Mouse (Mus musculus): ENCODE measurements around the gene Mctp2. TPM values are rescaled to one million over a fixed set of nuclear protein-coding genes. Genes with fewer than 3 reads are reported as not detected.

Gene Mctp2
- polyA plus RNA-seq, 1 experiment, result 3.7 TPM

DNA sequence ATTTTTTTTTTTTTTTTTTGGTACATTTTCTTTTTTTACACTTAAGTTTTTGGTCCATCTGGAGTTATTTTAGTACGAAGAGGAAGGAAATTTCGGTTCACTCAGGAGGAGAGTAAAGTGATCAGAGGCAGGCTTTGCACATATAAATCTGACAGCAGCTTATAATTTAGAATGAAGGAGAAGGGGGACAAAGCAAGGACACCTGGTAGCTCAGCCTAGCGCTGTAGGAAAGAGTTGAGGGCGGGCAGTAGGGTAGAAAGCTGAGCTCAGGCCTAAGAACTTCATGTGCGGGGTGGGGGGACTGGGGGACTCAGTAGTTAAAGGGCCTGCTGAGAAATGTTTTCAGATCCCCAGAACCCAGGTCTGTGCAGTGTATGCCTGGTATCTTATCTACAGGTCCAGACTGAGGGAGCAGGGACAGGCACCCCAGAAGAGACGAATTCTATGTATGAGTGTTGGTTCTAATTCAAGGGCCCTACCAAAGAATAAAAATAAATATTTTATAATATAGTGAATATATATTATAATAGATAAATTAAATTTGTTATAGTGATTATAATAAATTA lies 71.9 kb downstream of the Mctp2 start:
- Histone ChIP-seq H3K4me1 (replicated peaks; ENCODE audit: control insufficient read depth, insufficient read depth, low read length) (no peaks in the 10 kb centered on the region), H3K4me3 (ENCODE audit: control insufficient read depth, insufficient read depth, low read length) (no peak overlapping the region), H3K27ac (ENCODE audit: control insufficient read depth, insufficient read depth, low read length) (no peak overlapping the region), H3K36me3 (ENCODE audit: control insufficient read depth, insufficient read depth, low read length) (no peaks in the 10 kb centered on the region), H3K27me3 (ENCODE audit: control insufficient read depth, insufficient read depth, low read length) (no peaks in the 10 kb centered on the region)
- no peak for DNase-seq
- TF ChIP-seq POLR2A (IDR thresholded peaks at IDR 0.05; ENCODE audit: control insufficient read depth, extremely low read depth, insufficient read depth, low read length, poor library complexity) (no peak), CTCF (IDR thresholded peaks at IDR 0.05; ENCODE audit: borderline replicate concordance, control insufficient read depth, extremely low read depth, insufficient read depth, low read length, poor library complexity) (no peak)
- 83% methylated on average over 6 of the region's 6 CpGs for WGBS

DNA sequence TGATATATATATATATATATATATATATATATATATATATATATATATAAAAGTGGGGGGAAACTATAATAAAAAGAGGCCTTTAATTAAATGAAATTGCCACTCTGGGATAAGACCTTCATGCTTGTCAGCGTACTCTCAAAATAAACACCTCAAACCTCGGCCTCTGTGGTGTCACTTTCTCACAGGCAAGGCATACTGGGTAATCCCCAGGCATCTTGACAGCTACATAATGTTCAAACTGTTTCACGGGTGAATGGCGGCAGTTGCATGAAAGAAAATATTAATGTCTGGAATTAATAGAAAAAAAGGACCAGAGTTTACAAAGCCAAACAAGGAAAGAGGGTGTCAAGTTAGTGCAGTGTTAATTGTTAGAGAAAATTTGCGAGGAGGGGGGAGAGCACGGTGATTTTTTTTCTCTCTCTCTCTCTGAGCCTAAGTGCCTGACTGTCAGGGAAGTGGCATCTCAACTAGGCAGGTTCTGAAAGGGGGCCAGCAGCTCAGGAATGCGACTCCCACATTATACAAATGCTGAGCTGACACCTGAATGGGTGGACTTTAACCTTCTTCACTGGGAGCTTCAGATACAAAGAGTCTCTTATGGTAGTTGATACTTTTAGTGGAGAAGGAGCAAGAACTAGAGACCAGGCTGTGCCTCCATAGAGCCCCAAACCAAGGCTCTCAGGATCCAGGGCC lies 75.1 kb downstream of the Mctp2 start:
- Histone ChIP-seq H3K27ac (ENCODE audit: control insufficient read depth, insufficient read depth, low read length) (no peak overlapping the region), H3K4me1 (replicated peaks; ENCODE audit: control insufficient read depth, insufficient read depth, low read length) (no peaks in the 10 kb centered on the region), H3K27me3 (ENCODE audit: control insufficient read depth, insufficient read depth, low read length) (no peaks in the 10 kb centered on the region), H3K4me3 (ENCODE audit: control insufficient read depth, insufficient read depth, low read length) (no peak overlapping the region), H3K36me3 (ENCODE audit: control insufficient read depth, insufficient read depth, low read length) (no peaks in the 10 kb centered on the region)
- TF ChIP-seq POLR2A (IDR thresholded peaks at IDR 0.05; ENCODE audit: control insufficient read depth, extremely low read depth, insufficient read depth, low read length, poor library complexity), result no peak
- no peak for TF ChIP-seq CTCF (IDR thresholded peaks at IDR 0.05; ENCODE audit: borderline replicate concordance, control insufficient read depth, extremely low read depth, insufficient read depth, low read length, poor library complexity)
- WGBS, result 94% methylated on average over 7 of the region's 7 CpGs
- DNase-seq, result no peak

DNA sequence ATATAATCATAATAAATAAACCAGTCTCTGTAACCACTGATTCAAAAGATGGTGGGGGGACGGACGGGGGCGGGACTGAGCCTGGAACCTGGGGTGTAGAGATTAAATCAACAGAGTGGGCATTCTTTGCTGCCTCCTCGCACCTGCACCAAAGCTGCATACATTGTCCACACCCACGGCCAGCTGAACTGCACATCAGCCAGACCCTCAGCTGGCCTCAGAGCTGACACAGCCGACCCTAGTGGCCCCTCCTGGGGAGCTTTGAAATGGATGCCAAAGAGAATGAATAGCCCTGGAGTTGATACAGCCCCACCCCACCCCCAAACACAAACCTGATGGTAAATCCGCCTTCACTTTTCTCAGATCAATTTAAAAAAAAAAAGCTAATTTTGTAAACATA lies 76.5 kb downstream of the Mctp2 start:
- no peaks in the 10 kb centered on the region for H3K4me1 ChIP-seq (replicated peaks; ENCODE audit: control insufficient read depth, insufficient read depth, low read length)
- no peak overlapping the region for H3K27ac ChIP-seq (ENCODE audit: control insufficient read depth, insufficient read depth, low read length)
- H3K4me3 ChIP-seq (ENCODE audit: control insufficient read depth, insufficient read depth, low read length), result no peak overlapping the region
- no peaks in the 10 kb centered on the region for H3K27me3 ChIP-seq (ENCODE audit: control insufficient read depth, insufficient read depth, low read length)
- DNase-seq, result no peak
- no peak for TF ChIP-seq POLR2A (IDR thresholded peaks at IDR 0.05; ENCODE audit: control insufficient read depth, extremely low read depth, insufficient read depth, low read length, poor library complexity)
- TF ChIP-seq CTCF (IDR thresholded peaks at IDR 0.05; ENCODE audit: borderline replicate concordance, control insufficient read depth, extremely low read depth, insufficient read depth, low read length, poor library complexity), result no peak
- WGBS, result 90% methylated on average over 7 of the region's 7 CpGs
- H3K36me3 ChIP-seq (ENCODE audit: control insufficient read depth, insufficient read depth, low read length), result no peaks in the 10 kb centered on the region

DNA sequence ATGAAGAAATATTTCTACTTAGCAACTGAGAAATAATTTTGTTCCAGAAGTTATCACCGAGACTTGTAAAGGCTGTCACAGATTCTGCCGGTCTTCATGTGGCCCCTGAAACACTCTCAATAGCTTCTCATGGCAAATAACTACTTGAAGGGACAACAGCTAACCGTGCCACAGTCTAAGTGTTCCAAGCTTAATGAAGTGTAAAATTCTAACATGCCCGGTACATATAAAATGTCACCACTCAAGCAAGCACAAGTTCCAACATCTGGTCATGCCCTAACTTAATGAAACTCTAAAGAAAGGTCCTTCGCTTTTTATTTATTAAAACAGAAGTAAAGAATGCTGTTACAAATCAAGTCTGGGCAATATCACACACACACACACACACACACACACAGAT lies 82.8 kb downstream of the Mctp2 start:
- Histone ChIP-seq H3K27me3 (ENCODE audit: control insufficient read depth, insufficient read depth, low read length) (no peaks in the 10 kb centered on the region), H3K4me1 (replicated peaks; ENCODE audit: control insufficient read depth, insufficient read depth, low read length) (no peaks in the 10 kb centered on the region), H3K36me3 (ENCODE audit: control insufficient read depth, insufficient read depth, low read length) (no peaks in the 10 kb centered on the region), H3K4me3 (ENCODE audit: control insufficient read depth, insufficient read depth, low read length) (no peak overlapping the region), H3K27ac (ENCODE audit: control insufficient read depth, insufficient read depth, low read length) (no peak overlapping the region)
- DNase-seq, result no peak
- WGBS, result 95% methylated on average over 5 of the region's 5 CpGs
- TF ChIP-seq CTCF (IDR thresholded peaks at IDR 0.05; ENCODE audit: borderline replicate concordance, control insufficient read depth, extremely low read depth, insufficient read depth, low read length, poor library complexity) (no peak), POLR2A (IDR thresholded peaks at IDR 0.05; ENCODE audit: control insufficient read depth, extremely low read depth, insufficient read depth, low read length, poor library complexity) (no peak)

DNA sequence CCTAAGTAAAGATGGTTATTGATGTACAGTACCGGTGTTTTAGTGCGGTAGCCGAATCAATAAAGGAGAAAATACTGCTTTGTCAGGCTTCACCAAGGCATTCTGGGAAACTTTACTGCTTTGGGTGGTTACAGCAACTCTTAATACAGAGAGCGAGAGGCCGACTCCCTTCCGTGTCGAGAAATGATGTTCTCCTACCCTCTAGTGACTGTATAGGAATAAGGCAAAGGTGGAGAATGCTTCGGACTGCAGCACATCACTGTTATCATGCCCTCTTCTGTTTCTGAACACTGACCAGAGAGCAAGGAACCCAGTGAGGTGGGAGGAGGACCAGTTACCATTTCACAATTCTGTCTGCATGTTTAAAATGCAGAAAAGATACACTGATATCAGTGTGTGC lies 83.9 kb downstream of the Mctp2 start:
- H3K27me3 ChIP-seq (ENCODE audit: control insufficient read depth, insufficient read depth, low read length), result no peaks in the 10 kb centered on the region
- H3K36me3 ChIP-seq (ENCODE audit: control insufficient read depth, insufficient read depth, low read length), result no peaks in the 10 kb centered on the region
- H3K27ac ChIP-seq (ENCODE audit: control insufficient read depth, insufficient read depth, low read length), result no peak overlapping the region
- H3K4me3 ChIP-seq (ENCODE audit: control insufficient read depth, insufficient read depth, low read length), result no peak overlapping the region
- DNase-seq, result no peak
- TF ChIP-seq POLR2A (IDR thresholded peaks at IDR 0.05; ENCODE audit: control insufficient read depth, extremely low read depth, insufficient read depth, low read length, poor library complexity) (no peak), CTCF (IDR thresholded peaks at IDR 0.05; ENCODE audit: borderline replicate concordance, control insufficient read depth, extremely low read depth, insufficient read depth, low read length, poor library complexity) (no peak)
- no peaks in the 10 kb centered on the region for H3K4me1 ChIP-seq (replicated peaks; ENCODE audit: control insufficient read depth, insufficient read depth, low read length)
- WGBS, result 98% methylated on average over 8 of the region's 8 CpGs

DNA sequence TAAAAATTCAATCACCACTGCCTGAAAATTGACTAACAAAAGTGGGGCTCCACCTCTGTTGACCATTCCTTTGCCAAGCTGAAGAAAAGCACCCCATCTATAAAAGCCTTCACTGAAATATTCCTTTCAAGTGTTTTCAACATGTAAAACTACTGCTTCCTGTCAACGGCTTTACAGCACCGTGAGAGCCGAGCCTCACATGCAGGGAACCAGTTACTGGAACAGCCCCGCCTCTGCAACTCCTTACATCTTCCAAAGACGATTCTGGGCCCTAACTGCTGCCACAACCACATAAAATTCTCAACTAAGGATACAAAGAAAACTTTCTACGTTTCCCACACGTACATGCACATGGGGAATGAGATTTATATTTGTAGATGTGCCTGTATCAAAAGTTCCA lies 88.4 kb downstream of the Mctp2 start:
- H3K4me1 ChIP-seq (replicated peaks; ENCODE audit: control insufficient read depth, insufficient read depth, low read length), result no peaks in the 10 kb centered on the region
- DNase-seq, result no peak
- WGBS, result 80% methylated on average over 7 of the region's 7 CpGs
- H3K36me3 ChIP-seq (ENCODE audit: control insufficient read depth, insufficient read depth, low read length), result 0 out of 2 replicates have a peak, but pooled peaks cover 3% of the 10 kb centered on the region
- no peak overlapping the region for H3K27ac ChIP-seq (ENCODE audit: control insufficient read depth, insufficient read depth, low read length)
- no peaks in the 10 kb centered on the region for H3K27me3 ChIP-seq (ENCODE audit: control insufficient read depth, insufficient read depth, low read length)
- TF ChIP-seq POLR2A (IDR thresholded peaks at IDR 0.05; ENCODE audit: control insufficient read depth, extremely low read depth, insufficient read depth, low read length, poor library complexity) (no peak), CTCF (IDR thresholded peaks at IDR 0.05; ENCODE audit: borderline replicate concordance, control insufficient read depth, extremely low read depth, insufficient read depth, low read length, poor library complexity) (no peak)
- no peak overlapping the region for H3K4me3 ChIP-seq (ENCODE audit: control insufficient read depth, insufficient read depth, low read length)
